Mouse (Mus musculus) myocyte (in vitro differentiated cells): ENCODE results near the gene Psen2. TPM values are rescaled to one million over a fixed set of nuclear protein-coding genes. Genes with fewer than 3 reads are reported as not detected.

Experiments used
- H3K27me3 ChIP-seq: one replicate; pipeline ENCODE4 v1.6.1; 2011; ENCODE audit not compliant: control insufficient read depth, insufficient read depth, insufficient read length
- H3K36me3 ChIP-seq: one replicate; pipeline ENCODE4 v1.6.1; 2011; ENCODE audit not compliant: control insufficient read depth, insufficient read depth
- H3K4me2 ChIP-seq: one replicate; pipeline ENCODE4 v1.6.1; 2011; ENCODE audit warnings: low read depth, control low read depth
- H3K4me3 ChIP-seq: one replicate; pipeline ENCODE4 v1.5.1; 2011; ENCODE audit warnings: mild to moderate bottlenecking, control low read depth, moderate library complexity
- H3K79me2 ChIP-seq: one replicate; pipeline ENCODE4 v1.6.1; 2011; ENCODE audit not compliant: control insufficient read depth, insufficient read depth
- H3ac ChIP-seq: one replicate; pipeline ENCODE4 v1.6.1; 2011; ENCODE audit not compliant: control insufficient read depth, insufficient read length
- CEBPB ChIP-seq: IDR thresholded peaks from 2 replicates; pipeline ENCODE4 v1.6.1; 2011; ENCODE audit warnings: mild to moderate bottlenecking, moderate library complexity; ENCODE audit not compliant: poor library complexity, insufficient read depth, severe bottlenecking
- E2F4 ChIP-seq: IDR thresholded peaks from one replicate; pipeline ENCODE4 v1.6.1; 2011; ENCODE audit warnings: mild to moderate bottlenecking, control low read depth, moderate library complexity; ENCODE audit not compliant: insufficient read depth
- MAX ChIP-seq: IDR thresholded peaks from one replicate; pipeline ENCODE4 v1.6.1; 2011; ENCODE audit warnings: low read depth, mild to moderate bottlenecking, control low read depth
- MYOD1 ChIP-seq, 3 experiments: IDR thresholded peaks; one replicate each; pipeline ENCODE4 v1.6.1; 2011; ENCODE audit warnings: control low read depth in 2 of 3, low read depth in 2 of 3, mild to moderate bottlenecking in 2 of 3, moderate library complexity in 1 of 3; ENCODE audit not compliant: insufficient read length in 2 of 3, control insufficient read depth in 1 of 3
- MYOG ChIP-seq, 3 experiments: IDR thresholded peaks; one replicate each; pipeline ENCODE4 v1.6.1; 2011; ENCODE audit warnings: control low read depth in 2 of 3, low read depth in 2 of 3, mild to moderate bottlenecking in 2 of 3; ENCODE audit not compliant: insufficient read length in 2 of 3, control insufficient read depth in 1 of 3, insufficient read depth in 1 of 3
- POLR2A ChIP-seq: IDR thresholded peaks from one replicate; pipeline ENCODE4 v1.6.1; 2011; ENCODE audit warnings: low read depth, mild to moderate bottlenecking, control low read depth, moderate library complexity; ENCODE audit not compliant: insufficient read length
- POLR2AphosphoS2 ChIP-seq: IDR thresholded peaks from one replicate; pipeline ENCODE4 v1.6.1; 2011; ENCODE audit warnings: low read depth, control low read depth; ENCODE audit not compliant: insufficient read length
- REST ChIP-seq: IDR thresholded peaks from one replicate; pipeline ENCODE4 v1.6.1; 2011; ENCODE audit warnings: mild to moderate bottlenecking, control low read depth, moderate library complexity; ENCODE audit not compliant: insufficient read depth, insufficient read length
- SRF ChIP-seq: IDR thresholded peaks from one replicate; pipeline ENCODE4 v1.6.1; 2011; ENCODE audit warnings: low read depth; ENCODE audit not compliant: control insufficient read depth, insufficient read length
- TCF12 ChIP-seq: IDR thresholded peaks from one replicate; pipeline ENCODE4 v1.6.1; 2011; ENCODE audit warnings: mild to moderate bottlenecking, control low read depth; ENCODE audit not compliant: poor library complexity, insufficient read depth, severe bottlenecking
- TCF3 ChIP-seq: IDR thresholded peaks from one replicate; pipeline ENCODE4 v1.6.1; 2011; ENCODE audit warnings: low read depth, control low read depth; ENCODE audit not compliant: insufficient read length
- USF1 ChIP-seq: IDR thresholded peaks from one replicate; pipeline ENCODE4 v1.6.1; 2011; ENCODE audit warnings: low read depth, mild to moderate bottlenecking, control low read depth, moderate library complexity
- polyA plus RNA-seq: library from polyadenylated mRNA; unstranded; fragments of >200 nt; fragmentation: generic; extraction: Trizol; gene quantifications from one replicate; pipeline ENCODE4 v1.2.1, GENCODE M21; 2012; ENCODE audit warnings: missing spikeins

The Psen2 gene
- polyA plus RNA-seq, 1 experiment, result 28.6 TPM

DNA sequence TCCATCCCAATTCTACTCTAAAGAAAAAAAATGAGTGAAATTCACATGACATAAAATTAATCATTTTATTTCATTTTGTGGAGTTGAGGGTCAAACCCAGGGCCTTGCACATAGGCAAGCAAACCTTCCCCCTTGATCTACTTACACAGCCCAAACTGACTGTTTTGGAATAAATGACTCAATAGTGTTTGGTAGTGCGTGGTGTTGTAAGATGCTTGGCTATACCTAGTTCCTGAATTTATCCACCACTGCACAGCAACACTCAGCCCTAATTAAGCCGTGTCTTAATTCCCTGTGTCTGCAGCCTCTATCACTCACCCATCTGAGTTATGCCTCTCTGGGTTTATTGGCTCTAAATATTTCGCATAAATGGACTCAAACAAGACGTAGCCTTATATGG, 37.1 kb upstream of the Psen2 start:
- TF ChIP-seq MYOD1 (IDR thresholded peaks at IDR 0.05; ENCODE audit: control insufficient read depth in 1 of 3, insufficient read length in 2 of 3, low read depth in 2 of 3) (no peak), REST (no peak), TCF3 (no peak), SRF (no peak)
- H3K79me2 ChIP-seq, result no peaks in the 10 kb centered on the region
- H3K4me2 ChIP-seq, result no peak overlapping the region
- no peaks in the 10 kb centered on the region for H3K27me3 ChIP-seq
- H3K4me3 ChIP-seq, result no peak overlapping the region
- H3ac ChIP-seq, result no peak overlapping the region
- H3K36me3 ChIP-seq, result no peaks in the 10 kb centered on the region

DNA sequence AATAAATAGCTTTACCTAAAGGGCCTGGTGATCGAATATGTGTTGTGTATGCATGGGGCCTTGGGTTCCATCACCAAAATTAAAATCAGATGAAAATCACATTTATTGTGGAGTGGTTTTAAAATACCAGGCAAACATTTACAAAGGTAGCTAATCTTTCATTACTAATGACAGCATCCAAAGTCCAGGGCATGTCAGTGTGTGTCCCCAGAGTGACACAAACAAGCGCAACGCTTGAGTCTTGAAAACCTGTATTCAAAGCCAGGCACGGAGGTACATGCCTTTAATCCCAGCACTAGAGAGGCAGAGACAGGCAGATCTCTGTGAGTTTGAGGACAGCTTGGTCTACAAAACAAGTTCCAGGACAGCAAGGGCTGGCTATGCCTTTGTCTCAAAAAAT, 36.5 kb upstream of the Psen2 start:
- TF ChIP-seq MAX (no peak), TCF3 (no peak), SRF (no peak), MYOD1 (IDR thresholded peaks at IDR 0.05; ENCODE audit: control insufficient read depth in 1 of 3, insufficient read length in 2 of 3, low read depth in 2 of 3) (no peak), MYOG (IDR thresholded peaks at IDR 0.05; ENCODE audit: control insufficient read depth in 1 of 3, insufficient read depth in 1 of 3, insufficient read length in 2 of 3, low read depth in 2 of 3) (no peak), USF1 (no peak), POLR2AphosphoS2 (no peak)

DNA sequence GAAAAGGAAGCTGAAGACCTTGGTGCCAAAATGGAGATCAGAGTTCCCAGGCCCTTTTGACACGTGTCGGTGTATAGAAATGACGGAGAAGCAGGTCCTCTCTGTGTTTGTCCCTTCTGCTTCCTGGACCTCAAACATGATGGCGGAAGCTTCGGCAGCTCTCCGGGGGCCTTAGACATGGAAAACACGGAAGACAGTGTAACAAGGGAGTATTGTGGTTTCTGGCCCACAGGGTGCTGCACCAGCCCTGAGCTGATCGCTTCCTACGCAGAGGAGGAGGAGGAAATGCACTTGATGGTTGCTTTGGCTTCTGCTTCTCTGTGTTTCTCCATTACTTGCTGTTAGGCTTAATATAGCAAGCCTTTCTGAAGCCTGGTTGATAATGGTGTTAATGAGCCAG, 32.9 kb upstream of the Psen2 start:
- H3K27me3 ChIP-seq, result no peaks in the 10 kb centered on the region
- H3ac ChIP-seq, result no peak overlapping the region
- no peak overlapping the region for H3K4me3 ChIP-seq
- H3K79me2 ChIP-seq, result no peaks in the 10 kb centered on the region
- no peaks in the 10 kb centered on the region for H3K36me3 ChIP-seq
- TF ChIP-seq REST, result no peak
- TF ChIP-seq POLR2A, result no peak
- TF ChIP-seq USF1, result no peak
- TF ChIP-seq POLR2AphosphoS2, result no peak
- TF ChIP-seq MYOG (IDR thresholded peaks at IDR 0.05; ENCODE audit: control insufficient read depth in 1 of 3, insufficient read depth in 1 of 3, insufficient read length in 2 of 3, low read depth in 2 of 3), result no peak
- no peak for TF ChIP-seq MYOD1 (IDR thresholded peaks at IDR 0.05; ENCODE audit: control insufficient read depth in 1 of 3, insufficient read length in 2 of 3, low read depth in 2 of 3)
- no peak for TF ChIP-seq SRF
- TF ChIP-seq TCF3, result no peak
- TF ChIP-seq MAX, result no peak
- TF ChIP-seq E2F4, result no peak
- no peak for TF ChIP-seq CEBPB
- no peak for TF ChIP-seq TCF12
- no peak overlapping the region for H3K4me2 ChIP-seq

More for the DNA sequence above, 36.5 kb upstream of the Psen2 start:
- H3K36me3 ChIP-seq, result no peaks in the 10 kb centered on the region
- no peaks in the 10 kb centered on the region for H3K79me2 ChIP-seq
- no peaks in the 10 kb centered on the region for H3K27me3 ChIP-seq
- H3K4me2 ChIP-seq, result no peak overlapping the region
- no peak overlapping the region for H3ac ChIP-seq
- no peak overlapping the region for H3K4me3 ChIP-seq

DNA sequence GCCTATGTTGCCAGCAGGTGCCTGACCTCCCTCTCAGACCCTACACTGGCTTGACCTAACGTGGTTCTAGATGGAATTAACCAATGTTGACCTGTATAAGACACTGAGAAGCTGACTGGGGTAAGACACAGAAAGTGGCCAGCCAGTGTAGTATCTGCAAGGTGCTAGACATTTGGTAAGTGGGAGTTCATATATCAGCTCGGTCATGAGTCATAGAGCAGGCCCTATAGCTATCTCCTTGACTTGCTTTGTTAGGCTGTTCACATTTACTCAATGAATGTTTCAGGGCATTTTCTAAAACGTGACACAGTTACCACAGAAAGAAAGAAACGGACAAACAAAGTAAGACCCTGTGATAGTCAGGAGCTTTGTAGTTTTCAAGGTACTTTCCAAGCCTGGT, 27.1 kb upstream of the Psen2 start:
- no peaks in the 10 kb centered on the region for H3K36me3 ChIP-seq
- H3K79me2 ChIP-seq, result no peaks in the 10 kb centered on the region
- no peak overlapping the region for H3ac ChIP-seq
- H3K4me3 ChIP-seq, result no peak overlapping the region
- no peak for TF ChIP-seq MAX
- TF ChIP-seq POLR2A, result no peak
- TF ChIP-seq TCF3, result no peak
- no peak for TF ChIP-seq E2F4
- TF ChIP-seq MYOG (IDR thresholded peaks at IDR 0.05; ENCODE audit: control insufficient read depth in 1 of 3, insufficient read depth in 1 of 3, insufficient read length in 2 of 3, low read depth in 2 of 3), result no peak
- TF ChIP-seq REST, result no peak
- no peak for TF ChIP-seq SRF
- TF ChIP-seq USF1, result no peak
- no peak overlapping the region for H3K4me2 ChIP-seq
- H3K27me3 ChIP-seq, result no peaks in the 10 kb centered on the region

DNA sequence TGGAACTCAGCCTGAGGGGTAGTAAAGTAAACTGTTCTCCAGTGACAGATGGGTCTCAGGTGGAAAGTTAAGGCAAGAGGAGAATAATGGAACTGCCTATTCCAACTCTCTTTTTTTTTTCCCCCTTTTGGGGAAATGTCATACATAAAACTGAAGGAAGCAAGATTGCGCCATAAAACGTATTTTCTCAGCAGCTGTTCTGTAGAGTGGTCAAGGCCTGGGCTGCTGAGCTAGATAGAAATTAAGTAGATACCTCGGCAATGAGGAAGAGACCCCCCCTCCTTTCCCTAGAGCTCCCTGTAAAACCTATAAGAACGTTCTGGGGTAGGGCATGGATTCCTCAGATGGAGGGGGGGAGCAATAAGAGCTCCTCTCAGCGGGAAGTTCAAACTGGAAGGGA, 26.6 kb upstream of the Psen2 start:
- H3K27me3 ChIP-seq, result no peaks in the 10 kb centered on the region
- H3K4me2 ChIP-seq, result no peak overlapping the region
- no peaks in the 10 kb centered on the region for H3K36me3 ChIP-seq
- no peaks in the 10 kb centered on the region for H3K79me2 ChIP-seq
- no peak overlapping the region for H3K4me3 ChIP-seq
- H3ac ChIP-seq, result no peak overlapping the region
- no peak for TF ChIP-seq POLR2AphosphoS2
- no peak for TF ChIP-seq USF1
- TF ChIP-seq REST, result no peak
- no peak for TF ChIP-seq MYOG (IDR thresholded peaks at IDR 0.05; ENCODE audit: control insufficient read depth in 1 of 3, insufficient read depth in 1 of 3, insufficient read length in 2 of 3, low read depth in 2 of 3)
- TF ChIP-seq E2F4, result no peak
- no peak for TF ChIP-seq SRF
- no peak for TF ChIP-seq TCF3
- TF ChIP-seq TCF12, result no peak
- TF ChIP-seq POLR2A, result no peak
- TF ChIP-seq MAX, result no peak
- no peak for TF ChIP-seq CEBPB
